Mouse (Mus musculus) forebrain, embryonic 12.5 days (tissue): Measurements from ENCODE around the gene Hoxa5. TPM values are rescaled to one million over a fixed set of nuclear protein-coding genes. Genes with fewer than 3 reads are reported as not detected.

Experiments
- ATAC-seq: fragments of 200-750 bp; cut with Nextera tagmentation; 2 replicates; pipeline ENCODE4 v1.8.0; 2017; ENCODE audit warnings: moderate TSS enrichment; ENCODE audit not compliant: low FRiP score
- H3K27ac ChIP-seq: fragments of 300-500 bp; sonication (generic); 2 replicates; pipeline ENCODE4 v1.5.1; 2016; ENCODE audit warnings: mild to moderate bottlenecking
- H3K27me3 ChIP-seq: fragments of 300-500 bp; sonication (generic); 2 replicates; pipeline ENCODE4 v1.6.1; 2016; ENCODE audit warnings: mild to moderate bottlenecking
- H3K36me3 ChIP-seq: fragments of 300-500 bp; sonication (generic); replicated peaks from 2 replicates; pipeline ENCODE4 v1.6.1; 2016; ENCODE audit warnings: mild to moderate bottlenecking
- H3K4me1 ChIP-seq: fragments of 300-500 bp; sonication (generic); 2 replicates; pipeline ENCODE4 v1.6.1; 2016
- H3K4me2 ChIP-seq: fragments of 300-500 bp; sonication (generic); 2 replicates; pipeline ENCODE4 v1.6.1; 2016; ENCODE audit warnings: mild to moderate bottlenecking, moderate library complexity
- H3K4me3 ChIP-seq: fragments of 300-500 bp; sonication (generic); replicated peaks from 2 replicates; pipeline ENCODE4 v1.5.1; 2016; ENCODE audit warnings: mild to moderate bottlenecking
- H3K9ac ChIP-seq: fragments of 300-500 bp; sonication (generic); 2 replicates; pipeline ENCODE4 v1.6.1; 2016; ENCODE audit warnings: mild to moderate bottlenecking
- H3K9me3 ChIP-seq: fragments of 300-500 bp; sonication (generic); 2 replicates; pipeline ENCODE4 v1.6.1; 2016
- WGBS: fragments of 180-500 bp; shearing (Covaris S2); methylation state at CpG from one replicate; pipeline ENCODE4 v1.1.7; 2016; 5-methylcytosine and 5-hydroxymethylcytosine counted together
- polyA plus RNA-seq: library from polyadenylated mRNA; unstranded; fragments of >200 nt; fragmentation: Nextera tagmentation; extraction: Ambion mirVana; gene quantifications from 2 replicates; pipeline ENCODE4 v1.2.1, GENCODE M21; 2016

Gene Hoxa5
- not detected in 2 replicates for polyA plus RNA-seq

- Histone ChIP-seq H3K9ac (no peak within 1 kb of the TSS), H3K36me3 (no peaks in the 10 kb centered on the region), H3K9me3 (no peaks in the 10 kb centered on the region), H3K4me1 (peaks cover 16% of the 10 kb centered on the region; the same call in 1 of the 2 replicates), H3K4me2 (peak within 1 kb of the TSS; percentile 24), H3K27me3 (peaks cover 99% of the 10 kb centered on the region), H3K27ac (no peak within 1 kb of the TSS), H3K4me3 (peak within 1 kb of the TSS; percentile 25)
- ATAC-seq: no peak
- under 1% methylated on average over 65 of the region's 65 CpGs for WGBS
These were observed at the start of gene Hoxa5 for GRCm38 (mm10) chr6:52204050-52204752. Hoxa5 (minus strand) TSS chr6:52204587.

GRCm38 (mm10) chr6:52253511-52254500, 49.4 kb upstream of the Hoxa5 start:
- Histone ChIP-seq H3K4me3 (peak overlapping the region; percentile 11; the same call in 1 of the 2 replicates), H3K4me2 (no peak overlapping the region), H3K36me3 (no peaks in the 10 kb centered on the region), H3K9ac (no peak overlapping the region), H3K27ac (no peak overlapping the region), H3K4me1 (peaks cover 3% of the 10 kb centered on the region; the same call in 1 of the 2 replicates), H3K27me3 (peaks cover 88% of the 10 kb centered on the region), H3K9me3 (no peaks in the 10 kb centered on the region)
- no peak for ATAC-seq
- WGBS: under 1% methylated on average over 59 of the region's 59 CpGs

GRCm38 (mm10) chr6:52252775-52253376, 48.5 kb upstream of the Hoxa5 start:
- Histone ChIP-seq H3K9ac (no peak overlapping the region), H3K9me3 (no peaks in the 10 kb centered on the region), H3K4me1 (peaks cover 3% of the 10 kb centered on the region; the same call in 1 of the 2 replicates), H3K4me3 (peak overlapping the region; percentile 11; the same call in 1 of the 2 replicates), H3K4me2 (no peak overlapping the region), H3K27me3 (peaks cover 88% of the 10 kb centered on the region), H3K27ac (no peak overlapping the region), H3K36me3 (no peaks in the 10 kb centered on the region)
- whole genome bisulfite sequencing: under 1% methylated on average over 35 of the region's 35 CpGs
- ATAC-seq: no peak

GRCm38 (mm10) chr6:52252016-52252774, 47.8 kb upstream of the Hoxa5 start:
- no peak overlapping the region for H3K9ac ChIP-seq
- no peak overlapping the region for H3K4me3 ChIP-seq
- peaks cover 3% of the 10 kb centered on the region; the same call in 1 of the 2 replicates for H3K4me1 ChIP-seq
- under 1% methylated on average over 24 of the region's 24 CpGs for WGBS
- no peaks in the 10 kb centered on the region for H3K36me3 ChIP-seq
- H3K27ac ChIP-seq: no peak overlapping the region
- H3K4me2 ChIP-seq: no peak overlapping the region
- no peak for ATAC-seq
- H3K9me3 ChIP-seq: no peaks in the 10 kb centered on the region
- H3K27me3 ChIP-seq: peaks cover 90% of the 10 kb centered on the region

GRCm38 (mm10) chr6:52251177-52251879, 46.9 kb upstream of the Hoxa5 start:
- Histone ChIP-seq H3K4me3 (no peak overlapping the region), H3K4me2 (no peak overlapping the region), H3K27me3 (peaks cover 91% of the 10 kb centered on the region), H3K4me1 (peaks cover 3% of the 10 kb centered on the region; the same call in 1 of the 2 replicates), H3K27ac (no peak overlapping the region), H3K9ac (no peak overlapping the region), H3K36me3 (no peaks in the 10 kb centered on the region), H3K9me3 (no peaks in the 10 kb centered on the region)
- 11% methylated on average over 7 of the region's 7 CpGs for WGBS
- no peak for ATAC-seq

GRCm38 (mm10) chr6:52249826-52250225, 45.4 kb upstream of the Hoxa5 start:
- Histone ChIP-seq H3K27ac (no peak overlapping the region), H3K4me3 (no peak overlapping the region), H3K4me2 (no peak overlapping the region), H3K4me1 (peaks cover 5% of the 10 kb centered on the region), H3K9me3 (no peaks in the 10 kb centered on the region), H3K36me3 (no peaks in the 10 kb centered on the region), H3K9ac (no peak overlapping the region), H3K27me3 (peaks cover 94% of the 10 kb centered on the region)
- under 1% methylated on average over 4 of the region's 4 CpGs for WGBS
- no peak for ATAC-seq

- WGBS: 0% methylated on average over 16 of the region's 16 CpGs
- peaks cover 98% of the 10 kb centered on the region for H3K27me3 ChIP-seq
- no peak for ATAC-seq
- no peak overlapping the region for H3K4me3 ChIP-seq
- H3K9me3 ChIP-seq: no peaks in the 10 kb centered on the region
- no peak overlapping the region for H3K9ac ChIP-seq
- peaks cover 5% of the 10 kb centered on the region for H3K4me1 ChIP-seq
- no peak overlapping the region for H3K27ac ChIP-seq
- no peak overlapping the region for H3K4me2 ChIP-seq
- no peaks in the 10 kb centered on the region for H3K36me3 ChIP-seq
These were observed 45.0 kb upstream of the Hoxa5 start for GRCm38 (mm10) chr6:52249415-52249738.

- H3K4me2 ChIP-seq: no peak overlapping the region
- H3K4me3 ChIP-seq: no peak overlapping the region
- H3K36me3 ChIP-seq: no peaks in the 10 kb centered on the region
- no peak overlapping the region for H3K9ac ChIP-seq
- no peaks in the 10 kb centered on the region for H3K9me3 ChIP-seq
- under 1% methylated on average over 27 of the region's 27 CpGs for WGBS
- ATAC-seq: no peak
- no peak overlapping the region for H3K27ac ChIP-seq
- H3K27me3 ChIP-seq: peaks cover 98% of the 10 kb centered on the region
- H3K4me1 ChIP-seq: peaks cover 5% of the 10 kb centered on the region
These were observed 44.4 kb upstream of the Hoxa5 start for GRCm38 (mm10) chr6:52248638-52249414.

GRCm38 (mm10) chr6:52247766-52248637, 43.6 kb upstream of the Hoxa5 start:
- Histone ChIP-seq H3K27me3 (peaks cover 98% of the 10 kb centered on the region), H3K4me3 (no peak overlapping the region), H3K27ac (no peak overlapping the region), H3K4me2 (no peak overlapping the region), H3K9me3 (no peaks in the 10 kb centered on the region), H3K36me3 (no peaks in the 10 kb centered on the region), H3K4me1 (peaks cover 2% of the 10 kb centered on the region; the same call in 1 of the 2 replicates), H3K9ac (no peak overlapping the region)
- no peak for ATAC-seq
- 2% methylated on average over 23 of the region's 23 CpGs for WGBS

- no peak overlapping the region for H3K9ac ChIP-seq
- WGBS: 1% methylated on average over 3 of the region's 3 CpGs
- H3K27me3 ChIP-seq: peaks cover 98% of the 10 kb centered on the region
- H3K4me3 ChIP-seq: no peak overlapping the region
- H3K9me3 ChIP-seq: no peaks in the 10 kb centered on the region
- no peaks in the 10 kb centered on the region for H3K36me3 ChIP-seq
- H3K4me2 ChIP-seq: no peak overlapping the region
- peaks cover 2% of the 10 kb centered on the region; the same call in 1 of the 2 replicates for H3K4me1 ChIP-seq
- H3K27ac ChIP-seq: no peak overlapping the region
- ATAC-seq: no peak
These were observed 42.5 kb upstream of the Hoxa5 start for GRCm38 (mm10) chr6:52246916-52247315.
